Mouse (Mus musculus) urinary bladder, postnatal 25 days (tissue): ENCODE measurements around the gene Phtf2.
"Not testable (repeated sequence)": the region's sequence is repeated elsewhere in the genome, so short reads cannot be mapped to it uniquely, and the experiment has no call there.

Source experiments
- DNase-seq: peaks from one replicate; pipeline ENCODE4 v3.0.0; 2022; ENCODE audit warnings: low spot score

Gene Phtf2

DNA sequence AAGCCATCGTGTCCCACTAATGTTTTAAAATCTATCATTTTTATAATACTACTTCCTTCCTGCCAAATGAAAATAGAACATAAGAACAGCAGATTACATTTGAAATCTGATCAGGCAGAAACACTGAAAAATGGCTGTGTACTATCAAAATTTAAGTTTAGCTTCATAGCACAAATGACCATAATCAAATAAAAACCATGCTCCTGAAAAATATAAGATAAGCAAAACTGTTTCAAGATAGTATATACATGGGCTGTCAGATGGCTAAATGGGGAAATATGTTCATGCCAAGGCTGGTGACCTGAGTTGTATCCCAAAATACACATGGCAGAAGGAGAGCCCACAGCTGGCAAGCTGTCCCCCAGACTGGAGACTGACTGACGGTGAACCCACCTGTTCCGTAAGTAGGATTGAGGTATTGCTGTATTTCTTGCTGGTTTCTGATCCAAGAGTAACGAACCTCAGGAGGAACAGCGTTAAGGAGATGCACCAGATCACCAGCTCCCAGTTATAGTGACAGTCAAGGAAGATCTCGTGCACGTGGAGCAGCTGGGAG, 116.5 kb downstream of the Phtf2 start:
- no peak for DNase-seq

DNA sequence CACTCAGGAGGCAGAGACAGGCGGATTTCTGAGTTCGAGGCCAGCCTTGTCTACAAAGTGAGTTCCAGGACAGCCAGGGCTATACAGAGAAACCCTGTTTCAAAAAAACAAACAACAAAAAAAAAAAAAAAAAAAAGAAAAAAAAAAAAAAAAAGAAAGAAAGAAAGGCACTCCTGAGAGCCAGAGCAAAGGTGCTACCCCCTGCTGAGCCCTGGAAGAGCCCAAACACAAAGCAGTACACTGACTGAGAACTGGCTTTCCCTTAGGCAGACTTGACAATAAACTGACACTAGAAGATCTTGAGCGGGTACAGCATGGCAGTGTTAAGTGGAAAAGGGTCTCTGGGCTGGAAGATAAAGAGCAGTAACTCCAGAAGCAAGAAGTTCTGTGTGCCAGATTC, 119.5 kb downstream of the Phtf2 start:
- not testable (repeated sequence) for DNase-seq

DNA sequence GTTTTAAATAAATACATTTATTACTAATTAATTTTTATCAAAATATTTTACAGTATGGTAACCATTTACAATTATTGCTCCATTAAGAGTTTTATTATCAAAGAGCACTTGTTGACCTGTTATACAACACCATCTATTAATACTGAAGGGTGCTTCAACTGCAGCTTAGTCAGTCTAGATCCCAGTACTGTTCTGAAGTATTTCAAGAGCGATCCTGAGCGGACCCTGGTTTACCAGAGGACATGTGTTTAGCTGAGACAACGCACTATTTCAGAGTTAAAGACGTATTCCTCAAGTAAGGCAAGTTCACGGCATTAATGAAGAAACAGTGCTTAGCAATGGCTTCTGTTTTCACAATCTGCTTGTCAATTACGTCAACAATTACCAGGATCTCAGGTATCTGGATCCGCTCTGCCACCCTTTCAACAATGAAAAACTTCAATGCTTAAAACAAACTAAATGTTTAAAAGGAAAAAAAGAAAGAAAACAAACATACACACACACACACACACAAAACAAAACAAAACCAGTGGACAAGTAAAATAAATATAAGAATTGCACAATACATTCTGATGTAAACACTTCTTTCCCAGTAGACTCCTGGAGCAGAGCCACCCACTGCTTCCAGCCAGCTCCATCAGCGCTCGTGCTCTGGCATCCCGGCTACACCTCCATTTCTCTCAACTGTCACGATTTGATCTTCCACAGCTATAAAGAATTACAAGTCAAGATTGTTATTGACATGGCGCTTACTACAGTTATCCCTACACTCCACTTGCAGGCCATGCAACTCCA, 121.4 kb downstream of the Phtf2 start:
- no peak for DNase-seq

DNA sequence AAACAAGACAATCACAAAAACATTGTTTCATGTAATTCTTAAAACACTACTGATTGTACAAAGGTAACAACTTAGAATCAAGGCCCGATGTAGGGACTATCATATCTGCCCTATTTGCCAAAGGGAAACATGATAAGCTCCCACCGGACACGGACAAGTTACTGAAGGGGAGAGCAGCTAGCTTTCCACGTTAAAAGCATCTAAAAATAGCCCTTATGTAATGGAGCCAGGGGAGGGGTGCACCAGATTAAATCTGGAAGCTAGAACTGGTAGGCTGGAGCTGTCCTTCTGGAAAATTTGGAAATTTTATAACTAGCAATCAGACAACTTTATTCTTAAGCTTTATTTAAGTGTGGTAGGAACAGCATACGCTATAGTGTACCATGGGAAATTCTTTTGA, 122.2 kb downstream of the Phtf2 start:
- DNase-seq: no peak

DNA sequence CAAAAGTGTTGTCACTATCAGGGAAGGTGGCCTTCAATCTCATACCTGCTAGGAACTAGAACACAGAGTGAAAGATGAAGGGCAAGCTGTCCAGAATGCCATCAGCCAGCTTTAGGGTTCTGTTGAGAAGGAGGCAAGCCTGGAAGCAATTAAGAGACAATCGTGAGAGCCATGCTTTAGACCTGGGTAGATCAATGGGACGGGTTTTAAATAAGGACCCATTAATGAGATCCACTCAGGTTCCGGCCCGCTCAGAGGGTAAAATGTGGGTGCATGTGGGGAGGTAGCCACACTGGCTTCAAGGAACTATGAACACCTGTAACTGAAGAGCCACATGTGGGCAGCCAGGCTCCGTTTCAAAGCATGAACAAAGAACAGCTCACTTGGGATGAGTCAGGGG, 128.0 kb downstream of the Phtf2 start:
- no peak for DNase-seq

DNA sequence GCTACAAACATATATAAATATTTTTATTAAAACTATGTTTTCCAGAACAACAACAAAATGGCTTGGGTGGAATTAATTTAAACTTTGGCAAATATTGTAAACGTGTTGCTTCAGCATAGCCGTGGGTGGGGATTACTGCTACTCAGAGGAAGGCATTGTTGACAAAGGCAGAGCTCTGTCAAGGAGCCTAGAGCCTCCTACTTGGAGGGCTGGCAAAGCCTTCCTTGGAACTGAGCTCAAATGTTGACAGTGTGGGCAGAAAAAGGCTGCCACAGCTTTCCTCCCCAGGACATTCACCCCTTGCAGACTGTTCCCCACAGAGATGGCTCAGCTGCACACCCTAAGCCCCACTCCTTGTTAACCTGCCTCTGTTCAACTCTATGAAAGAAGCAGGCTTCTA, 128.8 kb downstream of the Phtf2 start:
- DNase-seq: no peak

DNA sequence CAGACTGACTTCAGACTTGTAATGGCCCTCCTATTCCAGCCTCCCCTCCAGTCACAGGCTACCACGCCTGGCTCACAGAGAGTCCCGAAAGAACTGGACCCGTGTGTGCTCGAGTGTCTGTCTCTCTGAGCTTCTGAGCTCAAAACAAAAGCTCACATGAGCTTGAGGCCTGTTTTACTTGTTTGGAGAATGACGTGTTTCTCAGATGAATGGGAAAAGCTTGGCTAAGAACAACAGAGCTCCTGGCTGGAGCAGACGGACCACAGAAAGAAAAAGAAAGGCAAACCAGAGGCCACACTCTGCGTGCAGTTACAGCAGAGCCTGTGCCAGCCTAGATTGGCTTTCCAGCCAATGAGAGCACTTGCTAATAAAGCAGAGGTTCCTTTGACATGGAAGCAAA, 130.2 kb downstream of the Phtf2 start:
- DNase-seq: no peak

DNA sequence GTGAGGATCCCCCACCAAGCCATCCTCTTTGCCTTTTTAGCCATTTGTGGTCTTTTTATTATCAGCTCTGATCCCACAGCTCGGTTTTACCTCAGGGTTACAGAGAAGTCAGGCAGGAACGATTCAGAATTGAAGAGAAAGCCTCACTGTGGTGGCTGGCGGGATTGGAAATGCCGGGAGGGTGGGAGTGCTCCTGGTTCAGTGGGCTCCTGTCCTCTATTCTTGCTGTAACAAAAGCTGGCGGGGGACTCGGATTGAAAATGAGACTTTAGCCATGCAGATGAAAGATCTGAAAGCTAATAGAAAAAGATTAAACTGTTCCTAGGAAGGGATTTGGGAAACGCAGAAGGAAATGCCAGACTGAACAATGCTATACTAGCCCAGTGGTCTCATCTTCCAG, 130.9 kb downstream of the Phtf2 start:
- no peak for DNase-seq

DNA sequence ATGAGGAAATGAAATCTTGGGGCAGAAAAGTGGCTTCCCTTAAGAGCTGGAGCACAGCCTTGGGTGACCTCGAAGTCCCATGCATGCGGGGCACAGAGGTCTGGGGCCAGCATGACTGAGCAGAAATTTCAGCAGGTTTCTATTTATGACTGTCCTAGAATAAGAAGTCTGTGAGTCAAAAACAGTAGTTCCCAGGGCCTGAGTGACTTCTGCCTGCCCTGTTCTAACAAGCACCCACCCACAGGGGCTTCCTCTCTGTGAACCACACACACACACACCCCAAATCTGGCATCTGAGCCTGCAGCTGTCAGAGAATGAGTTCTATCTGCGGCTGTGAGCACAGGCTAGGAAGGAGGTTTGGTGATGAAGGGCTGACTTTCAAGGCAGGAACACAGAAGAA, 132.4 kb downstream of the Phtf2 start:
- DNase-seq: no peak

DNA sequence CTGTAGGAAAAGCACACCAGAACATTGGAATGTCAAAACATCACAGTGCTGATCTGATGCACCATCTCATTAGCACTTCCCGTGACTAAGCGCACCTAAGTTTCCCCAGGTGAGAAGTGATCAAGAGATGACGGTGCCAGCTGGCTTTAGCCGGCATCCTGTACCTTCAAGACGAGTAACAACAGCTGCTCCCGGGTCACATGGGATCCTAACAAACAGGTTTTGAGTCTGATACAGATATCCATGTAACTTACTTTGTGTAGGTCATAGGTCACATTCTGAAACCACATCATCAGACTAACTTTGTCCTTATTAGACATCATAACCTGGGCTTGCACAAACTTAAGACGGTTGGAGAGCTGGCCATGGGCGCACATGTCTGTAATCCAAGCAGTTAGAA, 133.1 kb downstream of the Phtf2 start:
- no peak for DNase-seq

DNA sequence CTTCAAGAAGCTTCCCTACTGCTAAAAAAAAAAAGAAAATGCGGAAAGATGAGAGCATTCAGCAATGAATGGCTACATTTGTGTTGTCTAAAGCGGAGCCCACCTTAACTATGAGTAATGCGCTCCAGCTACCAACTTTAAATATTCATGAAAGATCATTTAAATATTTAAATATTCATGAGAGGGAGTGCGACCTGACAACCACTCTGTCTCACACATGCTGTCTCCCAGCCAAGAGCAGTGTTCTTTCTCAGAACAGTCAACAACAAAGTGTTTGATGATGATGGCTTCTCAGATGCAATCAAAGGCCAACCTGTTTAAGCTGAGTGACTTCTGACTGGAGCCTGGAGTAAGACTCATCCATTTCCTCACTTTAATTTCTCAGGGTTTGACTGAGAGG, 133.8 kb downstream of the Phtf2 start:
- DNase-seq: no peak

DNA sequence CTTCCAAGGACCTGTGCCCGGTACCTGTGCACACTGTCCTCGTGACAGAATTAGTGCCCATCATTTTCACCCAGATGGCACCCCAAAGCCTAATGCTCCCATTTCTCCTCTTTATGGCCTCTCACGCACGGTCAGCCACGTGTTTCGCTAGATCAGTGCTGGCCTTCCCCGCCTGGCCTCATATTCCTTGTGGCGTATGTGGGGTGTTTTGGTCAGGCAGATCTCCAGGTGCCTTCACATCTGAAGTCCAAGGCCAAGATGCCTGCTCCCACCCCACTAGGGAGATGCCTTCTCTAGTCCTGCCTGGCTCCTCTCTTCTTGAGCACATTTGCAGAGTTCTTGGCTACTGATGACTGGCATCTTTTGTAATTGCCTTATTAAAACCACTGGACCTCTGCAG, 140.0 kb downstream of the Phtf2 start:
- no peak for DNase-seq

DNA sequence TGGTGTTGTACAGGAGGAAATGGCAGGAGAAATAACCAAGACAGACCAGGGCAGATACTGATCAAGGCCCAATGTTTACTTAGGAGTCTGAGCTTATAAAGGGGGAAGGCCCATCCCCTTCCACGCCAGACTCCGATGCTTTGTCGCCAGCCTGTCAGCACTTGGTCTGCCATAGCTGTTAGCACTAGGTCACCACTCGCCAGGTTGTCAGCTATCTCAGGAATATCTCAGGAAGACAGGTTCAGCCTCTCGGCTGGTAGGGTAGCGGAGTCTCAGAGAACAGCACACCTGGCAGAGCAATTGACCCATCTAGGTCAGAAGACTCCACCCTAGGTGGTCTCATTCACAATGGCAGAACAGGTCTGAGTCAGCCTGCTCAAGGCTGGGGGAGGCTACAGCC, 140.7 kb downstream of the Phtf2 start:
- no peak for DNase-seq

DNA sequence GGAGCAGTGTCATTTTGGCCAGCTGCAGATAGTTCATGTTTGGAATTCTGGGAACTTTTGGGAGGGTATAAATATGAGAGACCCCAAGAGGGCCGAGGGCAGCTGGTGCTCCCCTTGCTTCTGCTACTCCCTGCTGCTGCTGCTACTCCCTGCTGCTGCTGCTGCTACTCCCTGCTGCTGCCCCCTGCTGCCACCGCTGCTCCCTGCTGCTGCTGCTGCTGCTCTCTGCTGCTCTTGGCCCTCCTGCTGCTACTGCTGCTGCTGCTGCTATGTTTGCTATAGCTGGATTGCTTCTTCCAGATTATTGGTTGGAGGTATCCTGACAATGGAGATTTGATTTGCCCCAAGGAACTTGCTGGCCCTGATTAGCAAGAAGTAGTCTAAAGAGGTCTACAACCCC, 143.1 kb downstream of the Phtf2 start:
- no peak for DNase-seq

DNA sequence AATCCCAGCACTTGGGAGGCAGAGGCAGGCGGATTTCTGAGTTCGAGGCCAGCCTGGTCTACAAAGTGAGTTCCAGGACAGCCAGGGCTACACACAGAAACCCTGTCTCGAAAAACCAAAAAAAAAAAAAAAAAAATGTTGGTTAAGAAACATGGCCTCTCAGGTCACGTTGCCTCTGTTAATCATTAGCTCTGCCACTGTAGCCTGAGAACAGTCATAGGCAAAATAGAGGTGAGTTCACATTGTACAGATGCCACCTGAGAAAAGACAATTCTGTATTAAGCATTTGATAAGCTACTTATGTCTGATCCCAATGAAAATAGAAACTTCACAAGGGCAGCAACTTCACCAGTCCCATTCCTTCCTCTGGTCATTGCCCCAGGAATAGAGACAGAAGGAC, 158.7 kb downstream of the Phtf2 start:
- DNase-seq: not testable (repeated sequence)

DNA sequence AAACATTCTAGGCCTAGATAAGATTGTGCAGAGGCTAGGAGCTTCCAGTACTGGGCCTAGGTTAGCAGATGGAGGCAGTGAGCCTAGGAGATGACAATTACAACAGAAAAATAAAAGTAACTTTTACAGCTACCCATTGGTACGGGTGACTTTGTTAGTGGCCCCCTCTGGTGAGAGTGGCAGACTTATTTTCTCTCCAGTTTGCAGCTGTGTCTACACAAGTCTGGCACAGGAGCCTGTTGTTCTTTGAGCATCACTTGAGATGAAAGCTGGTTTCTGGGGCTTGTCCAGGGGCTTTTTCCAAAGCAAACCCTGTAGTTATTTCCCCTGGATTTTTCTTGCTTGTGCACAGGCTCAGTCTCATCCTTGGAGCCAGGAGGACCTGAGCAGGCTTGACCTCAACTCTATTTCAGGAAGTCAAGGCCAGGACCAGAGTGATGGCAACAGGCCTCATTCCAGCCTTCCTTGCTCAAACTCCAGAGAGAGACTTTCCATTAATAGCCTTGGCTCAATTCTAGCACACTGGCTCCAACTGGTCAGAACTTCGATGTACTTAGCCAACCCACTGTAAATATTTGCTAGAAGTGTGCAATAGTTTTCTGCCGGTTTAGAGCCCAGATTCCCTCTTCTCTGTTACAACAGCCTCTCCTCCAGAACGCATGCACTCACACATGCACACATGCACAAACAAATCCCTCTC, 161.6 kb downstream of the Phtf2 start:
- no peak for DNase-seq

DNA sequence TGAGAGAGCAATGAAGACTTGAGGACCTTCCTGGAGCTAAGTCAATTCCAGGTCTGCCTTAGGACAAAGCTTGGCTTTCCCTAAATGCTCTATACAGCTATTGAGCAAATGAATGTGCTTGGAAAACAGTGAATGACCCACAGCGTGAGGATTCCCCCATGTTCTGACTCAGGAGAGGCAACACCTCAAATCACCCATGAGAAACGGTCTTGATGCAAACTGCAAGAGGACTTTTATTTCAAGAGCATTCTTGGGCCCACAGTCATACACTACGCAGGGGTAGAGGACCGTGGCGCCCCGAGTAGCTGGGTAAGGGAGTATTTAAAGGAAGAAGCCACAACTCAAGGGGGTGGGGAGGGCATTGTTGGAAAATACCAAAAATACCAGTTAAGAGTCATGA, 165.9 kb downstream of the Phtf2 start:
- DNase-seq: not testable (repeated sequence)

DNA sequence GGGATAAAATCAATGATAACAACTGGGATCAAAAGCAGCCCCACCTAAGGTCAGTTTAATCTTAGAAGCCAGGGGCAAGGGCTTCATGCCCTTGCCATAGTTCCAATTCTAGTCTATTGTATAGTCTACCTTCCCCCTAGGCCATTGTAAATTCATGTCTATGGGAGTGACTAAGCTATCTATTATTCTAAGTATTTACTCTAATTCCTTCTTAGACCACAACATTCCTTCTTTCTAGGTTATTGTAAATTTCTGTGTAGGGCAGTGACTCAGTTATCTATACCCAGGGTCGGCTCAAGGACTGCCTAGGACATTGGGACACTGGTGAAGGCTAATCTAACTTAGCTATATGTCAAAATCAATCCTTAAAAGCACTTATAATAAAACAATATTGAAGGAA, 167.3 kb downstream of the Phtf2 start:
- DNase-seq: not testable (repeated sequence)

DNA sequence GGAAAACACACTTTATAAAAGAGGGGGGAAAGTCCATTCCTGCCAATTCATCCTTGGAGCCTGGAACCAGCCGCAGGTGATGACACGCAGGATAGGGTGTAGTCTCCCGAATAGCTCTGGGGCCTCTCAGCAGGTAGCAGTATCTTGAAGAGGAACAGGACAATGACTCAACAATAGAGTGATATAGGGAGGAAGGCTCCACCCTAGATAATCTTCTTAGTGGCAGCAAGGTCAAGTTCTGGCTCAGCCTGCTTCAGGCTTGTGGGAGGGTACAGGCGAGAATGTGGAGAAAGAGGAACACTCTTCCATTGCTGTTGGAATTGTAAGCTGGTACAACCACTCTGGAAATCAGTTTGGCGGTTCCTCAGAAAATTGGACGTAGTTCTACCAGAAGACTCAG, 171.1 kb downstream of the Phtf2 start:
- not testable (repeated sequence) for DNase-seq
